Mouse (Mus musculus) limb, embryonic 14.5 days (tissue): Measurements from ENCODE around the gene Map4. TPM values are rescaled to one million over a fixed set of nuclear protein-coding genes. Genes with fewer than 3 reads are reported as not detected.
"Not testable (repeated sequence)": the region's sequence is repeated elsewhere in the genome, so short reads cannot be mapped to it uniquely, and the experiment has no call there.

Experiments
- ATAC-seq: fragments of 200-750 bp; cut with Nextera tagmentation; 2 replicates; pipeline ENCODE4 v1.8.0; 2017; ENCODE audit warnings: low read depth, moderate number of reproducible peaks, moderate TSS enrichment; ENCODE audit not compliant: low FRiP score
- DNase-seq: peaks from one replicate; pipeline ENCODE4 v3.0.0-alpha.2; 2015; ENCODE audit warnings: low spot score
- H3K27ac ChIP-seq: fragments of 300-500 bp; sonication (generic); replicated peaks from 2 replicates; pipeline ENCODE4 v1.5.1; 2014; ENCODE audit warnings: low read depth, mild to moderate bottlenecking, low read length, moderate library complexity, mixed read lengths
- H3K27me3 ChIP-seq: fragments of 300-500 bp; sonication (generic); 2 replicates; pipeline ENCODE4 v1.6.1; 2014; ENCODE audit warnings: low read length, mixed read lengths; ENCODE audit not compliant: control insufficient read depth, insufficient read depth
- H3K36me3 ChIP-seq: fragments of 300-500 bp; sonication (generic); 2 replicates; pipeline ENCODE4 v1.6.1; 2014; ENCODE audit warnings: mild to moderate bottlenecking, low read length, moderate library complexity, mixed read lengths; ENCODE audit not compliant: control insufficient read depth, insufficient read depth
- H3K4me1 ChIP-seq: fragments of 300-500 bp; sonication (generic); 2 replicates; pipeline ENCODE4 v1.6.1; 2014; ENCODE audit warnings: antibody characterized with exemption, low read length, mixed read lengths; ENCODE audit not compliant: control insufficient read depth, insufficient read depth
- H3K4me2 ChIP-seq: fragments of 300-500 bp; sonication (generic); replicated peaks from 2 replicates; pipeline ENCODE4 v1.6.1; 2014; ENCODE audit warnings: low read depth, mild to moderate bottlenecking, low read length, moderate library complexity; ENCODE audit not compliant: severe bottlenecking
- H3K4me3 ChIP-seq: fragments of 300-500 bp; sonication (generic); replicated peaks from 2 replicates; pipeline ENCODE4 v1.5.1; 2014; ENCODE audit warnings: low read length
- H3K9ac ChIP-seq: fragments of 300-500 bp; sonication (generic); 2 replicates; pipeline ENCODE4 v1.6.1; 2014; ENCODE audit warnings: mild to moderate bottlenecking, low read depth, low read length, moderate library complexity; ENCODE audit not compliant: severe bottlenecking
- H3K9me3 ChIP-seq: fragments of 300-500 bp; sonication (generic); 2 replicates; pipeline ENCODE4 v1.6.1; 2016; ENCODE audit warnings: low read length; ENCODE audit not compliant: control insufficient read depth
- POLR2A ChIP-seq: fragments of 200-500 bp; IDR thresholded peaks from 2 replicates; pipeline ENCODE4 v1.8.0; 2012; ENCODE audit warnings: inconsistent platforms, mild to moderate bottlenecking, moderate library complexity, borderline replicate concordance; ENCODE audit not compliant: insufficient read depth, insufficient read length; ENCODE audit errors: extremely low read depth
- WGBS: fragments of 180-500 bp; shearing (Covaris S2); extraction: QIAGEN DNeasy Blood & Tissue Kit; methylation state at CpG from one replicate; pipeline ENCODE4 v1.1.7; 2014; 5-methylcytosine and 5-hydroxymethylcytosine counted together
- polyA plus RNA-seq, 2 experiments: library from polyadenylated mRNA; depleted of rRNA in 1 of 2; stranded (reverse) in 1 of 2; unstranded in 1 of 2; fragments of >200 nt; fragmentation: Nextera tagmentation in 1 of 2; extraction: Ambion mirVana in 1 of 2; gene quantifications; 2 replicates each; pipeline versions ENCODE4 v1.2.1 to v1.2.3; 2012 to 2014

Gene Map4
- polyA plus RNA-seq, 2 experiments = 76.6 to 161 TPM

GRCm38 (mm10) chr9:110071843-110072242, 140.6 kb downstream of the Map4 start:
- Histone ChIP-seq H3K36me3 (peaks cover 59% of the 10 kb centered on the region), H3K4me2 (no peak overlapping the region), H3K9me3 (no peaks in the 10 kb centered on the region), H3K9ac (no peak overlapping the region), H3K27me3 (no peaks in the 10 kb centered on the region), H3K4me1 (no peaks in the 10 kb centered on the region), H3K27ac (no peak overlapping the region), H3K4me3 (no peak overlapping the region)
- 0% methylated on average over 1 of the region's 1 CpGs for WGBS
- TF ChIP-seq POLR2A = no peak
- ATAC-seq = no peak
- peak; percentile 68 for DNase-seq

DNA sequence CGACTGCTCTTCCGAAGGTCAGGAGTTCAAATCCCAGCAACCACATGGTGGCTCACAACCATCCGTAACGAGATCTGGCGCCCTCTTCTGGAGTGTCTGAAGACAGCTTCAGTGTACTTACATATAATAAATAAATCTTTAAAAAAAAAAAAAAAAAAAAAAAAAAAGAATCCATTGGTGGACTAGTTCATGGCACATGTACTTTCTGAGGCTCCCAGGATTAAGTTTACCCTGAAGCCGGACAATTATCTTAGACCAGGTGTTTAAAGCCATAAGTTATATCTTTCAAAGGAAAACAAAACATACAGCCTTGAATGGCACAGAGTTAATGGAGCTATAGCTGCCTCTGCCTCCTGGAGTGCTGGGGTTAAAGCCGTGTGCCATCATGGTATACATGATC, 145.2 kb downstream of the Map4 start:
- ATAC-seq, H3K4me2 ChIP-seq: not testable (repeated sequence)

GRCm38 (mm10) chr9:110081066-110081465, 149.8 kb downstream of the Map4 start:
- Histone ChIP-seq H3K4me1 (no peaks in the 10 kb centered on the region), H3K27me3 (no peaks in the 10 kb centered on the region), H3K9me3 (no peaks in the 10 kb centered on the region), H3K36me3 (peaks cover 66% of the 10 kb centered on the region), H3K4me2 (no peak overlapping the region), H3K9ac (no peak overlapping the region), H3K27ac (no peak overlapping the region), H3K4me3 (no peak overlapping the region)
- 81% methylated on average over 3 of the region's 3 CpGs for WGBS
- no peak for TF ChIP-seq POLR2A
- ATAC-seq (no peak), DNase-seq (no peak)

More for the DNA sequence above, 145.2 kb downstream of the Map4 start:
- H3K27me3 ChIP-seq, H3K9ac ChIP-seq, H3K27ac ChIP-seq, DNase-seq, H3K9me3 ChIP-seq, H3K4me1 ChIP-seq, H3K4me3 ChIP-seq: not testable (repeated sequence)
- WGBS = 85% methylated on average over 4 of the region's 7 CpGs
- H3K36me3 ChIP-seq = peaks cover 53% of the 10 kb centered on the region

DNA sequence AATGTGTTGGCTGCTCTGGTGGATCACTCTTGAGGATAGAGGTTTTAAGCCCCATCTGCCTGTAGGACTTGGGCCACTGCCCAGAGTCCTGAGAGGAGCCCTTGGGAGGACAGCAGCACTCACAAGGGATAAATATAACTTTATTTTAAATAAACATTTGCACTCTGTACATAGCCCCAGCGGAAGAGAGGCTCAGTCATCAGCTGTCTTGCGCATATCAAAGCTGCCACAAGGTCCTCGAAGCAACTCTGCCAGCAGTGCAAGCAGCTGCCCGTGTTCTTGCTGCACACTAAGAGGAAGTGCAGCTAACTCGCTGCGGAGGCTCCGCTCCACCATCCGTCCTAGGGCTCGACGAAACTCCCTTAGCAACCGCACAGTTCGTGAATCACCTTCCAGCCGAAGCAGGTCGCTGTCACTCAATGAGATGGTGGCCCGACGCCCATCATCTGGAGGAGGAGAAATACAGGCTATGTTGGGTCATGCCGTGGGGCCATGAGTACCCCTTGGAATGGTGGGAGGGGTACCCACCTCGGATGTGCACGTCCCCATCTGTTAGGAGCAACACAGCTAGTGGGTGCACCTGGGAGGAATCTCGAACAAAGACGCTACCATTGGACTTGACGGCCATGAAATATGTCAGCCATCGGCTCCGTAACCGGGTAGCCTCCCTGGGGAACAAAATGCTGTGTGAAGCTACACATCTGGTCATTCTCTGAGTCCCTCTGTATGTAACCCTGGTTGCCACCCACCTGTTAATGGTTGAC, 153.1 kb downstream of the Map4 start:
- no peak overlapping the region for H3K4me2 ChIP-seq
- no peak overlapping the region for H3K27ac ChIP-seq
- no peaks in the 10 kb centered on the region for H3K4me1 ChIP-seq
- DNase-seq (peak; percentile 21), ATAC-seq (peak; percentile 48)
- no peak for TF ChIP-seq POLR2A
- peaks cover 80% of the 10 kb centered on the region for H3K36me3 ChIP-seq
- H3K27me3 ChIP-seq = no peaks in the 10 kb centered on the region
- H3K4me3 ChIP-seq = no peak overlapping the region
- no peaks in the 10 kb centered on the region for H3K9me3 ChIP-seq
- no peak overlapping the region for H3K9ac ChIP-seq
- 92% methylated on average over 25 of the region's 25 CpGs for WGBS

DNA sequence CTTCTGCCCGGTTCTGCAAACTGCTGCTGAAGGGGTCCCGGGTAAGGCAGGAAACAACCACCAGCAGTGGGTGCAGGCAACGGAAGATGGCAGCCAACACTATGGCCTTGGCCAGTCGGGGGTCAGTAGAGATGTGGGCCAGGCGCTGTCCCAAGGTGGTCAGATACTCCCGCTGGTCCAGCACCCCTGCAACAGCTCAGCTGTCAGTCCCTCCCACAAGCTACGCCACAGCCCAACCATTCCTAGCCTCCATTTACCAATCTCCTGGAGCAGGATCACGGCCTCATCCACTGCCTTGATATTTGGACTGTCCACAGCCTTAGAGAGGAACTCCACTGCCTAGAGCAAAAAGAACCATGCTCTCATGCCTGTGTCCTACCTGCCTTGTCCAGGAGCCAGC, 154.4 kb downstream of the Map4 start:
- DNase-seq = no peak
- H3K27ac ChIP-seq = no peak overlapping the region
- 95% methylated on average over 8 of the region's 8 CpGs for WGBS
- H3K4me1 ChIP-seq = no peaks in the 10 kb centered on the region
- H3K9ac ChIP-seq = no peak overlapping the region
- ATAC-seq = no peak
- TF ChIP-seq POLR2A = no peak
- H3K4me3 ChIP-seq = no peak overlapping the region
- H3K36me3 ChIP-seq = peaks cover 87% of the 10 kb centered on the region
- H3K27me3 ChIP-seq = no peaks in the 10 kb centered on the region
- no peak overlapping the region for H3K4me2 ChIP-seq
- no peaks in the 10 kb centered on the region for H3K9me3 ChIP-seq

DNA sequence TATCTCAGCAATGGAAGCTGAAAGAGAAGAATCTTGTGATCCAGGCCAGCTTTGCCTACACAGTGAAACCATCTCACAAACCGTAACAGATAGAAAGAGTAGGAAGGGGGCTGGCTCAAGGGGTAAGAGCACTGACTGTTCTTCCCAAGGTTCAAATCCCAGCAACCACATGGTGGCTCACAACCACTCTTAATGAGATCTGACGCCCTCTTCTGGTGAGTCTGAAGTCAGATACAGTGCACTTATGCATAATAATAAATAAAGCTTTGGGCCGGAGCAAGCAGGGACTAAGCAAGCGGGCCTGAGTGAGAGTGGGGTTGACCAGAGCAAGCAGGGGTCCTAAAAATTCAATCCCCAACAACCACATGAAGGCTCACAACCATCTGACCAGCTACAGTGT, 162.0 kb downstream of the Map4 start:
- no peak for TF ChIP-seq POLR2A
- Histone ChIP-seq H3K9ac (no peak overlapping the region), H3K9me3 (no peaks in the 10 kb centered on the region), H3K36me3 (peaks cover 93% of the 10 kb centered on the region), H3K27ac (no peak overlapping the region), H3K4me3 (no peak overlapping the region), H3K27me3 (no peaks in the 10 kb centered on the region), H3K4me2 (no peak overlapping the region), H3K4me1 (no peaks in the 10 kb centered on the region)
- DNase-seq (no peak), ATAC-seq (no peak)
- WGBS = 83% methylated on average over 4 of the region's 4 CpGs
